17 mouse cellular contexts compared by ENCODE assay signal in genomic region chr12:11754184-11754907, GRCm38 (mm10).
DNase-seq lines count a peak whose midpoint lies in the region; ATAC-seq and TF ChIP-seq lines count a peak whose summit lies in the region.
"Had no signal": no experiment of that assay in that cellular context is flagged by ENCODE, and none has a peak within 500 bp of the region (broad histone marks: within the 10 kb centered on the region; RNA-seq: fewer than 3 reads in every experiment).

No protein-coding gene starts in this region.

- no peak overlapping the region for H3K4me2 ChIP-seq in intestine, embryonic 15.5 days (replicated peaks)
- no peak overlapping the region for H3K4me2 ChIP-seq in intestine, embryonic 16.5 days (ENCODE audit: low read depth, low read length)
- H3K4me2 ChIP-seq: embryonic facial prominence, embryonic 13.5 days; forebrain, embryonic 13.5 days; forebrain, embryonic 15.5 days had no signal

- H3K36me3 ChIP-seq in intestine, embryonic 15.5 days, result no peaks in the 10 kb centered on the region
- H3K36me3 ChIP-seq in intestine, embryonic 16.5 days (ENCODE audit: control insufficient read depth, insufficient read depth, low read length), result no peaks in the 10 kb centered on the region
- H3K36me3 ChIP-seq: embryonic facial prominence, embryonic 13.5 days; forebrain, embryonic 15.5 days had no signal

- H3K9ac ChIP-seq in intestine, embryonic 15.5 days, result no peak overlapping the region
- no peak overlapping the region for H3K9ac ChIP-seq in intestine, embryonic 16.5 days (ENCODE audit: low read depth, low read length)
- H3K9ac ChIP-seq: embryonic facial prominence, embryonic 13.5 days; forebrain, embryonic 13.5 days; forebrain, embryonic 15.5 days; forebrain, postnatal 0 days had no signal

- TF ChIP-seq POLR2A in cerebellum, adult 2 months (IDR thresholded peaks at IDR 0.05; ENCODE audit: borderline replicate concordance, insufficient read depth, low read length), result no peak

- no peak overlapping the region for H3K27ac ChIP-seq in intestine, embryonic 15.5 days
- H3K27ac ChIP-seq in intestine, embryonic 16.5 days (ENCODE audit: low read length), result no peak overlapping the region
- no peak overlapping the region for H3K27ac ChIP-seq in cerebellum, adult 2 months (ENCODE audit: insufficient read depth, low read length)
- H3K27ac ChIP-seq: embryonic facial prominence, embryonic 13.5 days; forebrain, embryonic 13.5 days; forebrain, embryonic 15.5 days had no signal

- H3K27me3 ChIP-seq in intestine, embryonic 15.5 days (replicated peaks), result no peaks in the 10 kb centered on the region
- no peaks in the 10 kb centered on the region for H3K27me3 ChIP-seq in intestine, embryonic 16.5 days (replicated peaks; ENCODE audit: control insufficient read depth, insufficient read depth, low read length)
- H3K27me3 ChIP-seq in cerebellum, adult 2 months (ENCODE audit: control insufficient read depth, insufficient read depth, low read length), result no peaks in the 10 kb centered on the region
- H3K27me3 ChIP-seq: embryonic facial prominence, embryonic 13.5 days; forebrain, embryonic 13.5 days; forebrain, embryonic 15.5 days had no signal

- no peak for TF ChIP-seq CTCF in cerebellum, adult 2 months (IDR thresholded peaks at IDR 0.05; ENCODE audit: borderline replicate concordance, insufficient read depth, low read depth, low read length)

- H3K4me3 ChIP-seq in intestine, embryonic 15.5 days (replicated peaks), result no peak overlapping the region
- no peak overlapping the region for H3K4me3 ChIP-seq in intestine, embryonic 16.5 days (ENCODE audit: low read length)
- no peak overlapping the region for H3K4me3 ChIP-seq in cerebellum, adult 2 months (replicated peaks; ENCODE audit: insufficient read depth, low read depth, low read length)
- H3K4me3 ChIP-seq: embryonic facial prominence, embryonic 13.5 days; forebrain, embryonic 13.5 days; forebrain, embryonic 15.5 days had no signal

- DNase-seq in heart, adult 11 months, result peak; percentile 3
- no peak for DNase-seq in heart, postnatal 4 days
- no peak for DNase-seq in cerebellum, adult 2 months
- DNase-seq: adrenal gland, adult 2 months; adrenal gland, postnatal 10 days; adrenal gland, postnatal 25 days; cerebellum, adult 11 months; cerebellum, adult 18-20 months; cerebellum, adult 9-10 months; cerebellum, postnatal 10 days; cerebellum, postnatal 25 days; forebrain, postnatal 0 days had no signal

- ATAC-seq in intestine, embryonic 15.5 days, result peak; percentile 85
- ATAC-seq in intestine, embryonic 16.5 days, result peak; percentile 85
- ATAC-seq: forebrain, embryonic 13.5 days; forebrain, embryonic 15.5 days; forebrain, postnatal 0 days had no signal

- H3K4me1 ChIP-seq in intestine, embryonic 15.5 days (replicated peaks), result no peaks in the 10 kb centered on the region
- no peaks in the 10 kb centered on the region for H3K4me1 ChIP-seq in intestine, embryonic 16.5 days (ENCODE audit: control insufficient read depth, insufficient read depth, low read length)
- no peaks in the 10 kb centered on the region for H3K4me1 ChIP-seq in cerebellum, adult 2 months (ENCODE audit: control insufficient read depth, insufficient read depth, low read length)
- H3K4me1 ChIP-seq: embryonic facial prominence, embryonic 13.5 days; forebrain, embryonic 13.5 days; forebrain, embryonic 15.5 days had no signal

- H3K9me3 ChIP-seq in intestine, embryonic 15.5 days, result no peaks in the 10 kb centered on the region
- no peaks in the 10 kb centered on the region for H3K9me3 ChIP-seq in intestine, embryonic 16.5 days (ENCODE audit: control insufficient read depth, low read length)
- H3K9me3 ChIP-seq: embryonic facial prominence, embryonic 13.5 days; forebrain, embryonic 13.5 days; forebrain, embryonic 15.5 days had no signal
